Mouse (Mus musculus) sigmoid colon, adult 10 weeks (tissue): ENCODE measurements around the gene Atp7b. TPM values are rescaled to one million over a fixed set of nuclear protein-coding genes. Genes with fewer than 3 reads are reported as not detected.

ENCODE experiments used
- polyA plus RNA-seq: library from polyadenylated mRNA; stranded (reverse); fragments of 350-450 nt; fragmentation: Illumina TruSeq; extraction: RNeasy Lipid Tissue Mini Kit (QIAGEN cat#74804); gene quantifications from one replicate; pipeline ENCODE4 v1.2.3, GENCODE M21; 2014; ENCODE audit warnings: low read depth, low replicate concordance

Gene Atp7b
- polyA plus RNA-seq, result 0.13 TPM

GRCm38 (mm10) chr8:22059821-22060445 is at the start of gene Atp7b:
Gene Atp7b (minus strand): TSS chr8:22060305.

DNA sequence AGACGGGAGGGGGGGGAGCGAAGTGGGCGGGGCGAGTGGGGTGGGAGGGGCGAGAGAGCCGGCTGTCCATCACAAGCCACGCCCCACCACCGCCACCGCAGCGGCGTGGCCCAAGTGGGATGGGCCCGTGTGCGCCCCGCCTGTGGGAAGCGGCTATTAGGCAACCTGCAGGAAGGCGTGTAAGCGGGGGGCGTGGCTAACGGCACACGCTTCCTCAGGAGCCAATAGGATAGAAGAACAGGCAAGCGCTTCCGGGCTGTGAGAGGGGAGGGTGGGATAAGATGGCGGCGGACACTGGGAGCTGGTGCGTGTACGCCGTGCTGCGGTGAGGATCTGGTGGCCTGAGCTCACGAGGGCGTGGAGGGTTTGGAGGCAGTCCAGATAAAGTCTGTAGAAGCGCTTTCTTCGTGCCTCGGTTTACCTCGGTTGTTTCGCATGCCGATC is 363 bp upstream of the Atp7b start, which contains the start of gene Alg11:
TSS of gene Alg11 (plus strand) at position 276 of the 444 bp plus-strand sequence.

GRCm38 (mm10) chr8:21969475-21969874 is 90.6 kb downstream of the Atp7b start, which contains the start of gene Ccdc70:
Gene Ccdc70 (plus strand): TSS chr8:21969775.

DNA sequence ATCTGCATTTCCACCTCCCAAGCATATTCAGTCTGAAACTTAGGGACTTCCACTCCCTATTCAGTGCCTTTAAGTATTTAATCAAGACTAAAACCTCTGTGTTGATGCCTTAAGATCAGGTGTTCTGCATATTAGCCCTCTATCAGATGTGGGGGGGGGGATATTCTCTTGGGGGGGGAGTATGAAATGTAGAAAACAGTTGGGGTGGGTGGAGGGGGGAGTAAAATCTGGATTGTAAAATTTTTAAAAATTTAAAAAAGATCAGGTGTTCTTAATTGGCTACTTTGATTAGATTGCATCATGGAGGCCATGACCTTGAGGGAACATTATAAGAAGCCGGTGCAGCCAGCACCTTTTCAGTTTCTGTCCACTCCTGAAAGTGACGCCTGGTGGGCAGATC is 101.7 kb downstream of the Atp7b start, which contains the start of gene Fam90a1a:
TSS of gene Fam90a1a (plus strand) at position 301 of the 400 bp plus-strand sequence.

GRCm38 (mm10) chr8:21946462-21946861 is 113.6 kb downstream of the Atp7b start, which contains the start of gene Defb13:
Gene Defb13 (plus strand): TSS chr8:21946762.

Other genes with a start within 250 kb of the Atp7b start
- not detected for gene Defb50, start 236.8 kb downstream of the Atp7b start, polyA plus RNA-seq
- not detected for gene Defb2, start 220.4 kb downstream of the Atp7b start, polyA plus RNA-seq
- not detected for gene Defb10, start 201.4 kb downstream of the Atp7b start, polyA plus RNA-seq
- not detected for gene Defb9, start 174.9 kb downstream of the Atp7b start, polyA plus RNA-seq
- gene Defb11, start 153.9 kb downstream of the Atp7b start, polyA plus RNA-seq, result not detected
- gene Defb15, start 127.6 kb downstream of the Atp7b start, polyA plus RNA-seq, result not detected
- not detected for gene Defb35, start 122.0 kb downstream of the Atp7b start, polyA plus RNA-seq
- gene Defb13, start 113.5 kb downstream of the Atp7b start, polyA plus RNA-seq, result not detected
- not detected for gene Fam90a1a, start 101.6 kb downstream of the Atp7b start, polyA plus RNA-seq
- gene Ccdc70, start 90.5 kb downstream of the Atp7b start, polyA plus RNA-seq, result not detected
- gene Alg11, start 416 bp upstream of the Atp7b start, polyA plus RNA-seq, result 32.0 TPM
- 3.2 TPM for gene Nek5, start 64.7 kb upstream of the Atp7b start, polyA plus RNA-seq
- gene Nek3, start 106.1 kb upstream of the Atp7b start, polyA plus RNA-seq, result 9.4 TPM
- gene Ckap2, start 125.5 kb upstream of the Atp7b start, polyA plus RNA-seq, result 19.8 TPM
- gene Vps36, start 132.5 kb upstream of the Atp7b start, polyA plus RNA-seq, result 35.3 TPM
- gene Thsd1, start 167.0 kb upstream of the Atp7b start, polyA plus RNA-seq, result 0.66 TPM
- gene Tpte, start 223.1 kb upstream of the Atp7b start, polyA plus RNA-seq, result not detected